Mouse (Mus musculus): Measurements from ENCODE around the gene Manbal.

DNA sequence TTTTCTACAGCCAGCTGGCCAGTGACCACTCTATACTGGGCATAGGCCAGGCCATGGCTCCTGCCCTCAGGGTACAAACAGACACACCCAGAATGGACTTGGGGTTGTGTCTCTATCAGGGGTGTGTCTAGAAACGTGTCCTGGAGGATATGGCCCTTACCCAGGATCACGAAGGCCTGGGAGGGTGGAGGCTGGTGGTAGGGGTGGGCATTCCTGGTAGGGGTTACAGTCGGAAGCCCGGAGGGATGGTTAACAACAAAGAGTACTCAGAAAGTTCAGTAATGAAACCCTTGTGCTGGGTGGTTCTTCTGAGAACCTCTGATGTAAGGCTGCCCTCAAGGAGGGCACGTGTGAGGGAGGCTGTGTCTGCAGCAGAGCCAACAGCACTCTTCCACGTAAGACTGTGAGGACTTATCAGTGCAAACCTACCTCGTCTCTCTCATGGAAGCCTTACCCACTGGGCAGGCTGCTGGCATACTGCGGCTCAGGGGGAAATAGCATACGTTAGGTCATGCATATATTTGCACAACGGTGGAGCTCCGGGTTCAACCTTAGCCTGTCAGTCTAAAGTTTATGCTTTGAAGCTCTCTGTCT is 54.8 kb downstream of the Manbal start:
- TF ChIP-seq CTCF (IDR thresholded peaks at IDR 0.05; ENCODE audit: borderline replicate concordance, extremely low read depth, insufficient read depth, insufficient read length) (no peak), POLR2A (IDR thresholded peaks at IDR 0.05; ENCODE audit: borderline replicate concordance, extremely low read depth, insufficient read depth, insufficient read length, poor library complexity, severe bottlenecking) (no peak)

Data from brain, embryonic 14.5 days (tissue).